Mouse (Mus musculus): ENCODE data around the gene Arhgap24. TPM values are rescaled to one million over a fixed set of nuclear protein-coding genes. Genes with fewer than 3 reads are reported as not detected.
"Not testable (repeated sequence)": the region's sequence is repeated elsewhere in the genome, so short reads cannot be mapped to it uniquely, and the experiment has no call there.

Arhgap24 gene
- polyA plus RNA-seq, 1 experiment from 2014 or later, result 15.0 TPM

DNA sequence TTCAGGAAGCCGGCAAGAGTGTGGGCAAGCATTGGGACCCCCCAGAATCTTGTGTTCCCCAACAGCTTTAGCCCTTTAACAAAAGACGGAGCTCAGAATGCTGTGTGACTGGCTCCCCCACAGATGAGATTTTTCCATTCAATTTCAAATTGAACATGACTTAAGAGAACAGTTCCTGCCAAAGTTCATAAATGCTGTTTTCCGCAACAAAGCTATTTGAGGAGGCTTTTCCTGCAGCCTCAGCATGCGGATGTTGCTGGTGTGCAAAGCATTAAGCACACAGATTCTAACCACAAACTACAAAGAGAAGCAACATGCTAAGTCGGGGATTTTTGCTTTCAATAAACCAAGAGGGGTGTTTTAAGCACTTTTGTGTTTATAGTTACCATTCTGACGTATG lies 449.0 kb downstream of the Arhgap24 start:
- no peak overlapping the region for H3K27ac ChIP-seq (ENCODE audit: low read depth, low read length)
- H3K9ac ChIP-seq (ENCODE audit: low read depth, low read length), result no peak overlapping the region
- H3K4me3 ChIP-seq (ENCODE audit: low read length), result no peak overlapping the region
- no peaks in the 10 kb centered on the region for H3K27me3 ChIP-seq (replicated peaks; ENCODE audit: control insufficient read depth, insufficient read depth, low read length)
- H3K4me1 ChIP-seq (ENCODE audit: control insufficient read depth, insufficient read depth, low read depth, low read length), result no peaks in the 10 kb centered on the region
- no peaks in the 10 kb centered on the region; the same call in none of the 2 replicates for H3K36me3 ChIP-seq (ENCODE audit: control insufficient read depth, insufficient read depth, low read length)
- 63% methylated on average over 6 of the region's 6 CpGs for WGBS
- ATAC-seq, result no peak
- no peaks in the 10 kb centered on the region for H3K9me3 ChIP-seq (ENCODE audit: control insufficient read depth, low read length)
- H3K4me2 ChIP-seq (ENCODE audit: low read length), result no peak overlapping the region

DNA sequence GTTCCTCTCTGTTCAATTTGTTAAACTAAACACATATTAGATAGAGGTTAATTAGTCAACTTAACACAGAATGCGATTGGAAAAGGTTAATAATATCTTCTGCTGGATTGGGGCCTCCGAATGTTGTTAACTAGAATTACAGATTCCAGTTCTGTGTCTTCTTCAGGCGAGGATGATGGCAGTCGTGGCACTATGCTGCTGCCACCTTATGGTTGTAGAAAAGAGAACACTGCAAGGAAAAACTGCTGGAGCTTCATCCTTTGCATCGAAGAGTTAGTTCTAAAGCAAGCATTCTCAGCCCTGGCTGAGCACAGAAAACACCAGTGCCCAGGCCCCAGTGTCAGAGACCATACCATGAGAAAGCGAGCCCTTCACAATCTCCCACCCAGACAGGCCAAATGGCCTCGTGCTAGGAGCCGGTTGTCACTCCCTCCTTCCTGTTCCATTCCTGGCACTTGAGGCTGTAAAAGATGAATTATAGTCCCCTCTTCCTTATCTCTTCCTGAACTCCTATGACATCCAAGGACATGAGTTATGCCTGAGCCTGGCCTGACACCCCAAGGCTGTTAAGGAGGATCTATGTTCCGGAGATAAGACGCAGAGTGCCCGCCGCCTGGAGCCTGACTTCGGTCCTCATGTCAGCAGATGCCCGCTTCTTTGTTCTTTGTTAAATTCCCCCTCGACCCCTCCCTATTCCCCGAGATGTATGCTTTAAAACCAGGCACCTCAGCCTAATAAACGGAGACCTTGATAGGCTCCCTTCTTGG lies 462.9 kb downstream of the Arhgap24 start:
- not testable (repeated sequence) for H3K4me3 ChIP-seq (ENCODE audit: low read length); H3K36me3 ChIP-seq (ENCODE audit: control insufficient read depth, insufficient read depth, low read length); H3K27ac ChIP-seq (ENCODE audit: low read depth, low read length); H3K4me2 ChIP-seq (ENCODE audit: low read length); H3K9ac ChIP-seq (ENCODE audit: low read depth, low read length); H3K9me3 ChIP-seq (ENCODE audit: control insufficient read depth, low read length); H3K4me1 ChIP-seq (ENCODE audit: control insufficient read depth, insufficient read depth, low read depth, low read length); H3K27me3 ChIP-seq (replicated peaks; ENCODE audit: control insufficient read depth, insufficient read depth, low read length)
- peak; percentile 48; the same call in 1 of the 2 replicates for ATAC-seq
- WGBS, result 82% methylated on average over 17 of the region's 17 CpGs

DNA sequence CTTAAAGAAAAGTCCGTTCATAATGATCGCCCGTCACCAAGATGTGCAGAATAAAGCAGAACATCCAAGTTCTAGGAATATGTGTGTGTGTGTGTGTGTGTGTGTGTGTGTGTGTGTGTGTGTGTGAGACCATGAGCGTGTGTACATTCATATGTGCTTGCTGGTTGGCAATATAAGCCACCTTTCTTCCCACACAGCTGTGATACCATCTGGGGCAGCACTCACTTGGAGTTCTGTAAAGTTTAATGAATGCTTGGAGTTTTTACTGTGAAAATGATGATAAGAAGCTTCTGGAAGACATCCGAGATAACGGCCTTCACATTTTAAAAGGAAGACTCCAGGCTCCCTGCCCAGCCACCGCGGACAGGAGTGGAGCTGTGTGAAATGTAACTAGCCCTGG lies 465.4 kb downstream of the Arhgap24 start:
- WGBS, result 88% methylated on average over 8 of the region's 8 CpGs
- Histone ChIP-seq H3K4me2 (ENCODE audit: low read length) (no peak overlapping the region), H3K4me3 (ENCODE audit: low read length) (no peak overlapping the region), H3K4me1 (ENCODE audit: control insufficient read depth, insufficient read depth, low read depth, low read length) (no peaks in the 10 kb centered on the region), H3K9me3 (ENCODE audit: control insufficient read depth, low read length) (no peaks in the 10 kb centered on the region), H3K27ac (ENCODE audit: low read depth, low read length) (no peak overlapping the region), H3K36me3 (ENCODE audit: control insufficient read depth, insufficient read depth, low read length) (no peaks in the 10 kb centered on the region), H3K9ac (ENCODE audit: low read depth, low read length) (no peak overlapping the region), H3K27me3 (replicated peaks; ENCODE audit: control insufficient read depth, insufficient read depth, low read length) (no peaks in the 10 kb centered on the region)
- no peak for ATAC-seq

DNA sequence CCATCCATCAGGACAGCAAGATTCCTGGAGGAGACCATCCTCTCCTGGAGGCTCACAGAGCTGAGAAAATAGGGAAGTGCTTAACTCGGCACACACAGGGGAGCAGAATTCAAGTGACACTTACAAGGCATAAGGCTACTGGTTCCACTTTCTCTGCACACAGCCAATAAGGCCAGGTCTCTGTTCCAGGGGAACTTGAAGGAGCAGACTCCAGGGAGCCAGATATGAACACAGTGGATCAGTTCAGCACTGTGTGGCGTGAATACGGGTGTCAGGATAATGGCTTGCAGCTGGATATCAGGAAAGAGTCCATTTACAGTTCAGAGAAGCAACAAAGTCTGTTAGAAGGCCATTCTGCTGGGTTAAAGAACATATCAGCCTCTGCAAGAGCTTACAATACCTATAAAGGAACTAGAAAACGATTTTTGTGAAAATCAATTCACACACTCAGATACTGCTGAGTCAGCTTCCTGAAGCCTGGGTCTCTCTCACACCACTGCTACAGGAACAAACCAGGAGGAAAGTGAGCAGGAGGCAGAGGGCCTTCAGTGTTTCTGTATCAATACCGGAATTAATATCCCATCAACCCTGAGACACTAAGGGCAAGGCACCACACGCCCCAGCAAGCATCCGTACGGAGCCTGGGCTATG lies 466.0 kb downstream of the Arhgap24 start:
- H3K9me3 ChIP-seq (ENCODE audit: control insufficient read depth, low read length), result no peaks in the 10 kb centered on the region
- H3K27me3 ChIP-seq (replicated peaks; ENCODE audit: control insufficient read depth, insufficient read depth, low read length), result no peaks in the 10 kb centered on the region
- H3K4me1 ChIP-seq (ENCODE audit: control insufficient read depth, insufficient read depth, low read depth, low read length), result no peaks in the 10 kb centered on the region
- H3K9ac ChIP-seq (ENCODE audit: low read depth, low read length), result no peak overlapping the region
- 77% methylated on average over 8 of the region's 8 CpGs for WGBS
- no peak overlapping the region for H3K4me2 ChIP-seq (ENCODE audit: low read length)
- no peak overlapping the region for H3K4me3 ChIP-seq (ENCODE audit: low read length)
- ATAC-seq, result no peak
- no peak overlapping the region; the same call in 1 of the 2 replicates for H3K27ac ChIP-seq (ENCODE audit: low read depth, low read length)
- no peaks in the 10 kb centered on the region for H3K36me3 ChIP-seq (ENCODE audit: control insufficient read depth, insufficient read depth, low read length)
